Comparison of ENCODE assay signal across 13 mouse cellular contexts in the genomic region with DNA sequence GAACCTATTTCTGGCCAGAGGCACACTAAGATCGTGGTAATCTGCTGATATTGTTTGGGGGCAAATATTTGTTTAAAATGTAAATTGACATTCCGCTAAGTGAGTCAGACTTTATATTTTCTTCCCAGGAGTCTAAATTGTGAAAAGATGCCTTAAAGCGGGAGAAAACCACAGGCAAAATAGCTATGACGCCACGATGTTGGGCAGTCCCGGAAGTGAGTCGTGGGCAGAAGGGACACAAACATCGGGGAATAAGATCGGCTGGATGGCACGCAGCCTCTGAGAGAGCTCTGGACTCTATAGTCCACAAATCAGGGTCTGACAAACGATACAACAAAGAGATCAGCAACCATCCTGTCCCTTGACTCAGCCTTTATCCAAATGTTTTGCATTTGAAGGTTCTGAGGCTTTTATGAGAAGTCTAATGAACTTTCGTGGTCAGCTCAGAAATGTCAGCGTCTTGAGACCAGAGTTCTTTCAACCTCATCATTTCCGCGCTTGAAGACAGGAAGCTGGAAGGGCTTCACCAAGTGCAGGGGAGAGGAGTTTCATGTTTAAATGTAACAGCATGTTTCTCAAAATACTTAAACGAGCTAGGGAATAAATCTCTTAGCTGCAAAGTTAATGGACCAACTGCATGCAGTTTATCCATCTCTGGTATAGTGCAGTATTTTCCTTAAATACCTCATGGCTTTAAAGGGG.
DNase-seq lines count a peak whose midpoint lies in the region; ATAC-seq and TF ChIP-seq lines count a peak whose summit lies in the region.
"Had no signal": no experiment of that assay in that cellular context is flagged by ENCODE, and none has a peak within 500 bp of the region (broad histone marks: within the 10 kb centered on the region; RNA-seq: fewer than 3 reads in every experiment).

No protein-coding gene starts in this region.

- no peak for ATAC-seq in kidney, embryonic 14.5 days (ENCODE audit: low FRiP score, low TSS enrichment)
- no peak for ATAC-seq in lung, postnatal 0 days
- no peak for ATAC-seq in megakaryocyte progenitor cell, adult 5-6 weeks (replicated peaks; ENCODE audit: poor library complexity)
- ATAC-seq: CD4-positive, CD25-positive, alpha-beta regulatory T cell, adult 4 months; midbrain, embryonic 15.5 days had no signal

- H3K27me3 ChIP-seq in kidney, adult 2 months (replicated peaks; ENCODE audit: control insufficient read depth, insufficient read depth, low read length), result no peaks in the 10 kb centered on the region
- H3K27me3 ChIP-seq in kidney, embryonic 14.5 days (ENCODE audit: control insufficient read depth, insufficient read depth, low read length), result no peaks in the 10 kb centered on the region
- no peaks in the 10 kb centered on the region for H3K27me3 ChIP-seq in lung, postnatal 0 days (replicated peaks; ENCODE audit: insufficient read depth, low read length)
- H3K27me3 ChIP-seq: midbrain, embryonic 15.5 days had no signal

- no peaks in the 10 kb centered on the region; the same call in 1 of the 2 replicates for H3K4me1 ChIP-seq in kidney, adult 2 months (ENCODE audit: control insufficient read depth, insufficient read depth, low read length)
- H3K4me1 ChIP-seq in kidney, embryonic 14.5 days (ENCODE audit: control insufficient read depth, insufficient read depth, low read length), result no peaks in the 10 kb centered on the region
- H3K4me1 ChIP-seq in lung, postnatal 0 days (ENCODE audit: insufficient read depth, low read depth, low read length), result no peaks in the 10 kb centered on the region

- H3K9ac ChIP-seq in kidney, embryonic 14.5 days (ENCODE audit: low read depth, low read length), result no peak overlapping the region
- H3K9ac ChIP-seq in lung, postnatal 0 days (replicated peaks; ENCODE audit: low read depth), result no peak overlapping the region
- H3K9ac ChIP-seq: midbrain, embryonic 15.5 days had no signal

- 0 out of 2 replicates have a peak overlapping the region, but pooled peaks have one; percentile 11 for H3K4me3 ChIP-seq in kidney, adult 2 months (ENCODE audit: insufficient read depth, low read depth, low read length)
- no peak overlapping the region for H3K4me3 ChIP-seq in kidney, embryonic 14.5 days (ENCODE audit: low read length)
- no peak overlapping the region for H3K4me3 ChIP-seq in lung, postnatal 0 days (ENCODE audit: low read depth, low read length)
- H3K4me3 ChIP-seq: midbrain, embryonic 15.5 days had no signal

- no peaks in the 10 kb centered on the region for H3K9me3 ChIP-seq in kidney, embryonic 14.5 days (ENCODE audit: control insufficient read depth, low read length)
- no peaks in the 10 kb centered on the region for H3K9me3 ChIP-seq in lung, postnatal 0 days (ENCODE audit: low read length)
- H3K9me3 ChIP-seq: midbrain, embryonic 15.5 days had no signal

- TF ChIP-seq CTCF in kidney, adult 2 months (conservative IDR thresholded peaks at IDR 0.05; ENCODE audit: insufficient read depth, insufficient read length, low read depth, low read length), result no peak
- no peak for TF ChIP-seq CTCF in lung, postnatal 0 days (IDR thresholded peaks at IDR 0.05)

- DNase-seq in kidney, adult 2 months, result peak; percentile 7
- DNase-seq in 3T3-L1 (ENCODE audit: low read depth, low spot score), result peak; percentile 70
- peak; percentile 5 for DNase-seq in brain, adult 2 months (ENCODE audit: low read depth, low spot score)
- no peak for DNase-seq in lung, postnatal 0 days (ENCODE audit: low spot score)
- no peak for DNase-seq in adrenal gland, adult 18-20 months (ENCODE audit: low spot score in 2 of 2)
- DNase-seq: cerebellum, postnatal 25 days; gastrocnemius, postnatal 25 days; heart, postnatal 14 days; thymus, adult 2 months had no signal

- H3K27ac ChIP-seq in kidney, adult 2 months (ENCODE audit: insufficient read depth, low read depth, low read length), result peak overlapping the region; percentile 41; the same call in 1 of the 2 replicates
- H3K27ac ChIP-seq in kidney, embryonic 14.5 days (ENCODE audit: low read depth, low read length), result no peak overlapping the region
- H3K27ac ChIP-seq in lung, postnatal 0 days (ENCODE audit: low read length), result no peak overlapping the region
- H3K27ac ChIP-seq: midbrain, embryonic 15.5 days had no signal

- 38% methylated on average over 16 of the region's 16 CpGs for WGBS in kidney, adult 2 months
- 48% methylated on average over 16 of the region's 16 CpGs for WGBS in kidney, embryonic 14.5 days
- WGBS in lung, postnatal 0 days, result 59% methylated on average over 16 of the region's 16 CpGs

- no peak overlapping the region; the same call in 1 of the 2 replicates for H3K4me2 ChIP-seq in kidney, embryonic 14.5 days (replicated peaks; ENCODE audit: low read depth, low read length)
- 0 out of 2 replicates have a peak overlapping the region, but pooled peaks have one; percentile 8 for H3K4me2 ChIP-seq in lung, postnatal 0 days (replicated peaks; ENCODE audit: low read depth, low read length)
- H3K4me2 ChIP-seq: midbrain, embryonic 15.5 days had no signal

- no peaks in the 10 kb centered on the region for H3K36me3 ChIP-seq in kidney, adult 2 months (ENCODE audit: control insufficient read depth, insufficient read depth, low read length)
- H3K36me3 ChIP-seq in kidney, embryonic 14.5 days (ENCODE audit: control insufficient read depth, insufficient read depth, low read length), result no peaks in the 10 kb centered on the region
- H3K36me3 ChIP-seq in lung, postnatal 0 days (ENCODE audit: insufficient read depth, low read length), result no peaks in the 10 kb centered on the region
- H3K36me3 ChIP-seq: midbrain, embryonic 15.5 days had no signal

- no peak for TF ChIP-seq EP300 in lung, postnatal 0 days (IDR thresholded peaks at IDR 0.05)

- no peak for TF ChIP-seq POLR2A in kidney, adult 2 months (IDR thresholded peaks at IDR 0.05; ENCODE audit: low read depth, low read length)

Comparison
In these comparisons a context has a peak if more than half of its experiments do, and no peak if none do; other contexts are left out.
1. DNase-seq: peak in kidney, adult 2 months (single experiment), 3T3-L1 (single experiment) and brain, adult 2 months (single experiment); none in lung, postnatal 0 days (single experiment) and adrenal gland, adult 18-20 months (0 of 2).